Mouse (Mus musculus) thymus, adult 18-20 months (tissue): Measurements from ENCODE around the gene Srgap3.

Experiments
- DNase-seq, 2 experiments: peaks; one replicate each; pipeline ENCODE4 v3.0.0; 2022; ENCODE audit warnings: mixed read lengths in 2 of 2

Srgap3 gene

DNA sequence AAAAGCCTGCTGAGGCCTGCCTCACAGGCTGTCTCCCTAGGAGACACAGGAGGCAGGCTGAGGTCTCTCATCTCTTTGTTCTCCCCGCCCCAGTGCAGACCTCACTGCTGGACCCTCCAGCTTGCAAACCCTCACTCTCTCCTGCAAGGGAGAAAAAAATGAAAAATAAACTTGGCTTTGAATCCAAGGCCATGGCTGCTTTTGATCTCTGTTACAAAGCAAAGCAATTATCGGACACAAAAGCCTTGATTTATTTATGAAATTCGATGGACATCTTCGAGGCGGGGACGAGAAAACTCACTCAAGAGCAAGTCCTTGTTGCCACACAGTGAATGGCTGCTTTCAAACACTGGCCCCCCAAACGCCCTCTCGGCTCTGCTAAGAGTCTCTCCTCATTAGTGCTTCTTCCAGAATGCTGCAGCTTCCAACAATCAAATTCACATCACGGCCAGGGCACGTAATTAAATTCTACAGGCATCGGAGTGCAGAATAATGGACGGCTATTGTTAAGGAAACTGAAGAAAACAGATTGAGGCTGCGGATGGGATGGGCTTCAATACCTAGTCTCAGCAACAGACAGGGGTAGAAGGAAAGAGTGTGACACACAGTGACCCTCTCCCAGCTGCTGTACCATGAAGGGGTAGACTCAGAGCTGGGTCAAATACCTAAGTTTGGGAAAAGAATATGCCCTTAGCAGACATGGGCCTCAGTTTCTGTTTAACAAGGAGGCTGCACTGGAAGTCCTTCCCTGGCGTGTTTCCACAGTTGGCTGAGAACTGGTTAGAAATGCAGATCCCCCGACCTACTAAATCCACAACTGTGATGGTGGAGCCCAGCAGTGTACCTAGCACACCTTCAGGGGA is 137.2 kb downstream of the Srgap3 start:
- DNase-seq = no peak

DNA sequence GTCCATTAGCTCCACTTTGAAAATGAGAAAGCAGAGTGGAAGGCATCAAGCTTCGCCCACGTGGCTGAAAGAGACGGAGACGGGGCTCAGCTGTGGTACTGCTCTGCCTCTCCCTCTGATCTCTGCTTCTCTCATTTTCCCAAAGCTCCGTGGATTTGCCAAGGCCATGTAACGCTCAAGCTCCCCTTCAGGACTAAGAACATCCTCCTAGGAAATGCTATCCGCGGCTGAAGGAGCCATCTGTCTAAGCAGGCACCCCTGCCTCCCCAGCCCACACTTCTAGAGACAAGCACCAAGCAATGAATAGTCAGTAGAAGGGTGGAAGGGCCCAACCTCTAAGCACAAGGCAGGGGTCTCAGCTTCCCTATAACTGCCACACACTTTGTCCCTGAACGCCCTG is 138.3 kb downstream of the Srgap3 start:
- no peak for DNase-seq

DNA sequence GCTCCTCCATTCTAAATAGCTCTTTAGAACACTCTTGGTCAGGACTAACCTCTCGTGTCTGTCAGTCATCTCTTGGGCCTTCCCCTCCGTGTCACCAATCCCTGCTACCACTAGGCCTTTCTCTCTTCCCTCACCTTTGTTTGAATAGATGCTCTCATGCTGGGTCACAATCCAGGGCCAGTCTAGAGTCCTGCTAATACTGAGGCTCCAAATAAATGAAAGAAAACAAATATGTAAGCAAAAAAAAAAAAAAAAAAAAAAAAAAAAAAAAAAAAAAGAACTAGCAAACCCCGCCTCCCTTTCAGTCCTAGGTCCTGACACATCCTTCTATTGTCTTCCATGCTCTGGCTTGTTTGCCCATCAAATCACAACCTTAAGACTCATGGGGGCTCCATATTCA is 145.1 kb downstream of the Srgap3 start:
- no peak for DNase-seq

GRCm38 (mm10) chr6:112798378-112798777 is 148.7 kb downstream of the Srgap3 start:
- no peak for DNase-seq

- no peak for DNase-seq
Measured at GRCm38 (mm10) chr6:112796607-112797006, 150.5 kb downstream of the Srgap3 start.

GRCm38 (mm10) chr6:112793887-112794286 is 153.2 kb downstream of the Srgap3 start:
- DNase-seq = no peak

GRCm38 (mm10) chr6:112789901-112790300 is 157.2 kb downstream of the Srgap3 start:
- DNase-seq = no peak

DNA sequence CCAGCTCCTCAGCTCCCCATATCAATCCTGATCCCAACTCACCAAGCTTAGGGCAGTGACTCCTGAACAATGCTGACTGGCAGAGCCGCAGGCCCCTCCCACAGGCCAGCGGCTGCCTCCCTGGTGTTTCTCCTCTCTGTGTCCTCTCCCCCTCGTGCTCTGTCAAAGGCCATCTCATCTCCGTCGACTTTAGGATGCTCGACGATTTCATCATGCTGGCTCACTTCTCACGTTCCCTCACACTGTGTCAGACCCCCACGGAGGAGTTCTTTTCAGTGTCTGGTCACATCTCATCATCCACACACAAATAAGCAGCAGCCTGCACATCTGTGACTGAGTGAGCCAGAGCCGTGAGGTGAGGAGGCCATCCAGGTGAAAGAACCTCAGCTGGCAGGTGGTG is 158.4 kb downstream of the Srgap3 start:
- DNase-seq = no peak

DNA sequence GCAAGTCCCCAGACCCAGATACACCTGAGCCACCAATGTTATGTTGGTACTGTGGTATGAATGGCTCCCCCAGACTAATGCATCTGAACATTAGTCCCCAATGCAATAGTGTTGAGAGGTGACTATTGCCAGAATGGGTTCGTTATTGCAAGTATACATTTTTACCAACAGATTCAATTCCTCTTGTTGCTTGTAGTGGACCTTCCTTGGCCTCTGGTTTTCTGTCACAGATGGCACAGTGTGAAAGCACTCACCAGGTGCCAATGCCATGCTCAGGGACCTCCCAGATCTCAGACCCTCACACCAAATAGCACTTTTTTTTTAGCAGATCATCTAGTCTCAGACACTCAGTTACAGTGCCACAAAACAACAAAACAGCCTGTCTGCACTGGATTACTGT is 158.9 kb downstream of the Srgap3 start:
- DNase-seq = no peak

GRCm38 (mm10) chr6:112781409-112782093 is 165.5 kb downstream of the Srgap3 start:
- DNase-seq = no peak

GRCm38 (mm10) chr6:112778211-112778610 is 168.9 kb downstream of the Srgap3 start:
- DNase-seq = no peak

DNA sequence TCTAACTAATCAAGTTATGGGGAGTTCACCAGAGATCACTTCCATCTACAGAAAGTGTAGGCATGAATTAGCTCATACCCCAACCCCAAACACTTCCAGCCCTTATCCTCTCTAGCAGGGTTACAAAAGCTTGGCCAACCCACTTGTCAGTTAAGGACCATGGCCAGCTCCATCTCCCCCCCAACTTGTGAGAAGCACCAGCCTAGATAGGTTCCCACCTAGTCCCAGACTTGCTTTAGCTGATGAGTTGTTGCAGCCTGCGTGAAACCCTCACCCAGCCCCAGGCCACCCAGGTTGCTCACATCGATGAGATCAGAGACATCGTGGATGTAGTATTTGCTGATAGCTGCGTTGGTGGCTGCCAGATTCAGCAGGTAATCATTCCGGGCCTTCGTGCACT is 170.3 kb downstream of the Srgap3 start:
- no peak for DNase-seq

DNA sequence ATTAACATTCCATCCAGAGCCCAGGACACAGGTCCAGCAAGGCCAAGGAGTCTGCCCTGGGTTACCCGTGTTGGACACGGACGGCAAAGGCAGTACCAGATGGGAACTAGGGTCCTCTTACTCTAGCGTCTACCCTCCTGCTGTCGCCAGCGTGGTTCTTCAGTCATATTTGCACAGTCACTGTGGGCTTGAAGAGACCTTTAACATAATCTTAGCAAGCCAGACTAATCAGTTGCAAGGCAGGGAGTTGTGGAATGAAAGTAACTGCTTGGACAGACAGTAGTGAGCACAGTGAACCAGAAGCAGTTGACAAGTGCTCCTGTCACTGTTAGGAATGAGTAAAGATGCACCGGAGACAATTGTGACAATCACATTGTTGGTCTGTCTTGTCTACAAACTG is 173.3 kb downstream of the Srgap3 start:
- no peak for DNase-seq

GRCm38 (mm10) chr6:112770996-112771395 is 176.1 kb downstream of the Srgap3 start:
- DNase-seq = no peak

DNA sequence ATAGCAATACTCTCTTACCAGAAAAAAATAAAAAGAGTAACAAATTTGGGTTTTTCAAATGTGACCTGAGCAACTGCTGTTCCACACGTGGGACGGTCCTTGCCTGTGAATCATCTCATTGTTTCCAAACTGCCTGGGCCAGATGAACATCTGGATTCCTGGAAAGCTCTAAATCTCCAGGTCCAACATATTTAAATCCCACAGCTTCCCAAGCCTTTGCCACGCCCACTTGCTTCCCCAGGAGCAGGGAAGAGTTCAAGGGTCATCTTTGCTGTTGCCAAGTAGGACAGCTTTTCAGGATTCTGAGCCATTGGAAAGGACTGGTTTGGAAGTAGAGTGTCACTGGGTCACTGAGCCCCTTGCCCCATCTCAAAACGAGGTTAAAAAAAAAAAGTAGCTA is 188.5 kb downstream of the Srgap3 start:
- DNase-seq = no peak

DNA sequence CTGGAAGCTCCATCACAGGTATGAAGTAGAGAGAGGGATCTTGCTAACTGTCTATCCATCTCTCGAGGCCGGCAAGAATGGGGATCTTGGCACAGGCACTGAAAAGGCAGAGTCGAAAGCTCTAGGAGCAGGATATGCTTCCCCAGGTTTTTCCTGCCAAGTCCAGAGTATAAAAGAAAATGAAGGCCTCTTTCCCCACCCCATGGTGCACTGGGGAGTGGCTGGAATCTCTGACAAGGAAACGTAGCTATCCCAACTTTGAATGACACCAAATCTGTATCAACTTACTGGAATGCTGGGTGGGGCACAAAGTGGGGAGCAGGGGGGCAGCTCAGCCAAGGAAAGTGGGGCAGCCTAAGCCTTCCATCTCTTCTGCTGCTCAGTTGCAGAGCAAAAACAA is 190.2 kb downstream of the Srgap3 start:
- no peak for DNase-seq

DNA sequence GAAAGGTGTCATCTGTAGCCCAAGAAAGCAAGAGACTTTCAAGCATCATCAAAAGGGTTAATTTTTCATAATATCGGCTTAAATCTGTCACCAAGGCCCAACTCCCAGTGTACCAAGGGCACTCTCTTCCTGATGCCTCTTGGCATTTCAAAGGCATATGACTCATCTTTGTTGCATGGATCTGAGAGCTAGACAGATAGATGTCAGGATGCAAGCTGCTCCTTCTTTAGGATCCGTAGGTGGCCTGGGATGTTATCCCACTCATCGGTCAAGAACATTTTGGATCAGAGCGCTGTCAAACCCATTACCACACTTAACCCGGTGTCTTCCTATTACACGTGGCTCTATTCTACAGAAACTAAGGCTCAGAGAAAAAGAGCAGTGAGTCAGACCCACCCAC is 192.1 kb downstream of the Srgap3 start:
- no peak for DNase-seq

- DNase-seq = no peak
Measured at GRCm38 (mm10) chr6:112752517-112752916, 194.5 kb downstream of the Srgap3 start.

GRCm38 (mm10) chr6:112752007-112752406 is 195.1 kb downstream of the Srgap3 start:
- DNase-seq = no peak

DNA sequence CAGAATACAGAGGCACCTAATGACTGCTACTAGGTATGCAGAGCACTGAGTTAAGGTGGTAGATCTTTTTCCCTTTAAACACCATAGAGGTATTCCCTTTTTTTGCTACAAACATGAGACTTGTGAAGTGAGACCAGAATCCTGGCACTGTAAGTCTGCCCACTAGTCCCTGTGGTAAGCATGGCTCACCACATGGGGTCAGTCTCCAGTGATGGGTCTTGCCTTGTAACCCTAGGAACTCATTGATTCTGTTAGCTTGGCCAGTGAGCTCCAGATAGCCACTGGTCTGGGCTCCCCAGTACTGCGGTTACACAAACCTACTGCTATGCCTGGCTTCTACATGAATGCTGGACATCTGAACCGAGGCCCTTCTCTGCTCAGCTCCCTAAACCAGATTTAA is 204.8 kb downstream of the Srgap3 start:
- no peak for DNase-seq

DNA sequence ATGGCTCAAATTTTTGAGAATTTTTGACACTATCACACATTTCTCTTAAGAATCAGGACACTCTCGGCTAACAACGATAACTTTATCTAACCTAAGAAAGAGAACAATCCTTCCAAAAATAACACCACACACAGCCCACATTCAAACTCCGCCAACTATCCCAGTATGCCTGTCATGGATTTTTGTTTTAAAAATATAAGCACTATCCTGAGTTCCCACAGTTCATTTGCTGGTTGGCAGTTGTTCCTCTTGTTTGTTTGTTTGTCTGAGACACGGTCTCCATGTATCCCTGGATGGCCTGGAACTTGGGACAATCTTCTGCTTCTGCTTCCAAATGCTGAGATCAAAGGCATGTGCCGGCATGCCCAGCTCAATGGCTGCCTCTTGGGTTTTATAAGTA is 205.3 kb downstream of the Srgap3 start:
- DNase-seq = no peak

- DNase-seq = no peak
Measured at GRCm38 (mm10) chr6:112739635-112740034, 207.4 kb downstream of the Srgap3 start.

DNA sequence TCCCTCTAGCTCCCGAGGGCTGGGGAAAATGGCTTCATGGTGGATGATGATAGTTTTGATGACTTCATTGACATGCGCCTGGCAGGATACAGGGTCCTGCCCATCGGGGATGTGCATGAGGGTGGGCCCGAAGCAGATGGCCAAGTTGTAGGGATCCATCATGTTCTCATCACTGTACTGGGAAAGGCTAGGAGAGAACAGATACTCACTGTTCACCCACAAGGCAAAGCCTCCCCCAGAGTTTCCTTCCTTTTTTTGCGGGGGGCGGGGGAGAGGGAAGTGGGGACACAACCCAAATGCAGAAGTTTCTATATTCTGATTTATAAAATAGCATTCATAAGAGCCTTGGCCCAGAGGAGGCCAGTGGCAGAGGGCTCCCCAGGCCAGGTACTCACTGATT is 208.1 kb downstream of the Srgap3 start:
- no peak for DNase-seq

- no peak for DNase-seq
Measured at GRCm38 (mm10) chr6:112736471-112736870, 210.6 kb downstream of the Srgap3 start.
